Mouse (Mus musculus) small intestine, adult 2 months (tissue): ENCODE measurements around the gene Zfp275. TPM values are rescaled to one million over a fixed set of nuclear protein-coding genes. Genes with fewer than 3 reads are reported as not detected.
"Not testable (repeated sequence)": the region's sequence is repeated elsewhere in the genome, so short reads cannot be mapped to it uniquely, and the experiment has no call there.

ENCODE experiments used
- H3K27ac ChIP-seq: fragments of 200-500 bp; 2 replicates; pipeline ENCODE4 v1.5.1; 2012; ENCODE audit warnings: low read depth, low read length, control low read depth, inconsistent platforms; ENCODE audit not compliant: insufficient read depth
- H3K27me3 ChIP-seq: fragments of 200-500 bp; 2 replicates; pipeline ENCODE4 v1.6.1; 2012; ENCODE audit warnings: mild to moderate bottlenecking, moderate library complexity, low read length, inconsistent platforms; ENCODE audit not compliant: control insufficient read depth, insufficient read depth
- H3K36me3 ChIP-seq: fragments of 200-500 bp; 2 replicates; pipeline ENCODE4 v1.6.1; 2012; ENCODE audit warnings: mild to moderate bottlenecking, low read length, control low read depth, inconsistent platforms; ENCODE audit not compliant: control insufficient read depth, insufficient read depth
- H3K4me1 ChIP-seq: fragments of 200-500 bp; 2 replicates; pipeline ENCODE4 v1.6.1; 2012; ENCODE audit warnings: low read length, inconsistent platforms, mixed read lengths; ENCODE audit not compliant: control insufficient read depth, insufficient read depth, insufficient read length
- H3K4me3 ChIP-seq: fragments of 200-500 bp; 2 replicates; pipeline ENCODE4 v1.5.1; 2012; ENCODE audit warnings: low read depth, mild to moderate bottlenecking, control low read depth, inconsistent platforms, low read length, moderate library complexity
- CTCF ChIP-seq: fragments of 200-500 bp; IDR thresholded peaks from 2 replicates; pipeline ENCODE4 v1.5.1; 2012; ENCODE audit warnings: low read depth, mild to moderate bottlenecking, control low read depth, inconsistent platforms, low read length, moderate library complexity, mixed read lengths; ENCODE audit not compliant: insufficient replicate concordance, insufficient read length; ENCODE audit errors: extremely low read depth
- POLR2A ChIP-seq: fragments of 200-500 bp; IDR thresholded peaks from 2 replicates; pipeline ENCODE4 v1.6.1; 2012; ENCODE audit warnings: low read depth, mild to moderate bottlenecking, control low read depth, inconsistent platforms, low read length, moderate library complexity
- WGBS: fragments of 180-500 bp; shearing (Covaris S2); methylation state at CpG from one replicate; pipeline ENCODE4 v1.1.7; 2018; 5-methylcytosine and 5-hydroxymethylcytosine counted together
- polyA plus RNA-seq: library from polyadenylated mRNA; depleted of rRNA; stranded (reverse); fragments of >200 nt; gene quantifications from 2 replicates; pipeline ENCODE4 v1.2.3, GENCODE M21; 2012; rRNA removed

Gene Zfp275
- polyA plus RNA-seq, result 2.1 and 2.2 TPM in 2 replicates

GRCm38 (mm10) chrX:73342483-73342895 lies at the start of gene Zfp275:
Gene Zfp275 (plus strand): TSS chrX:73342621.
- WGBS, result 15% methylated on average over 36 of the region's 37 CpGs
- Histone ChIP-seq H3K36me3 (no peaks in the 10 kb centered on the region), H3K4me3 (peak within 1 kb of the TSS; percentile 93), H3K27me3 (no peaks in the 10 kb centered on the region), H3K4me1 (no peaks in the 10 kb centered on the region), H3K27ac (peak within 1 kb of the TSS; percentile 53)
- no peak for TF ChIP-seq CTCF
- peak; percentile 33; the same call in 1 of the 2 replicates for TF ChIP-seq POLR2A

- not testable (repeated sequence) for H3K4me1 ChIP-seq, H3K36me3 ChIP-seq, H3K27ac ChIP-seq, H3K27me3 ChIP-seq, H3K4me3 ChIP-seq
- WGBS, result 89% methylated on average over 16 of the region's 17 CpGs
These were observed 49.5 kb upstream of the Zfp275 start, which contains the start of the genes Xlr5a and Xlr5c for GRCm38 (mm10) chrX:73292876-73293275. Gene Xlr5a (minus strand): TSS chrX:73292976. Gene Xlr5c (minus strand): TSS chrX:73292976.

GRCm38 (mm10) chrX:73295745-73296144 lies 46.7 kb upstream of the Zfp275 start:
- not testable (repeated sequence) for H3K27ac ChIP-seq, H3K27me3 ChIP-seq, H3K4me3 ChIP-seq, H3K4me1 ChIP-seq, H3K36me3 ChIP-seq
- WGBS, result 30% methylated on average over 10 of the region's 10 CpGs

GRCm38 (mm10) chrX:73312522-73312921 lies 29.9 kb upstream of the Zfp275 start:
- no peaks in the 10 kb centered on the region for H3K4me1 ChIP-seq
- H3K27me3 ChIP-seq, result no peaks in the 10 kb centered on the region
- H3K4me3 ChIP-seq, result no peak overlapping the region
- H3K27ac ChIP-seq, result no peak overlapping the region
- WGBS, result 28% methylated on average over 3 of the region's 3 CpGs
- H3K36me3 ChIP-seq, result no peaks in the 10 kb centered on the region
- no peak for TF ChIP-seq POLR2A
- no peak for TF ChIP-seq CTCF

- WGBS, result 67% methylated on average over 3 of the region's 3 CpGs
- TF ChIP-seq POLR2A, result no peak
- TF ChIP-seq CTCF, result no peak
These were observed 21.4 kb upstream of the Zfp275 start for GRCm38 (mm10) chrX:73321029-73321428.

GRCm38 (mm10) chrX:73327215-73327614 lies 15.2 kb upstream of the Zfp275 start:
- Histone ChIP-seq H3K27me3 (no peaks in the 10 kb centered on the region), H3K27ac (no peak overlapping the region), H3K36me3 (no peaks in the 10 kb centered on the region), H3K4me3 (no peak overlapping the region), H3K4me1 (no peaks in the 10 kb centered on the region)
- TF ChIP-seq CTCF, result no peak
- no peak for TF ChIP-seq POLR2A
- 63% methylated on average over 2 of the region's 2 CpGs for WGBS

More at GRCm38 (mm10) chrX:73321029-73321428, 21.4 kb upstream of the Zfp275 start:
- Histone ChIP-seq H3K4me1 (no peaks in the 10 kb centered on the region), H3K36me3 (no peaks in the 10 kb centered on the region), H3K27me3 (no peaks in the 10 kb centered on the region), H3K4me3 (no peak overlapping the region), H3K27ac (no peak overlapping the region)

- TF ChIP-seq POLR2A, result no peak
- no peak for TF ChIP-seq CTCF
- no peaks in the 10 kb centered on the region for H3K4me1 ChIP-seq
- no peaks in the 10 kb centered on the region for H3K27me3 ChIP-seq
- H3K27ac ChIP-seq, result no peak overlapping the region
- no peak overlapping the region for H3K4me3 ChIP-seq
- H3K36me3 ChIP-seq, result no peaks in the 10 kb centered on the region
These were observed 8.9 kb upstream of the Zfp275 start for GRCm38 (mm10) chrX:73333548-73333947.

- no peaks in the 10 kb centered on the region for H3K27me3 ChIP-seq
- no peaks in the 10 kb centered on the region for H3K36me3 ChIP-seq
- TF ChIP-seq CTCF (no peak), POLR2A (no peak)
- no peak within 1 kb of the TSS for H3K27ac ChIP-seq
- 89% methylated on average over 4 of the region's 4 CpGs for WGBS
- H3K4me3 ChIP-seq, result no peak within 1 kb of the TSS
- no peaks in the 10 kb centered on the region for H3K4me1 ChIP-seq
These were observed 5.7 kb upstream of the Zfp275 start, which contains the start of gene Gm45015 for GRCm38 (mm10) chrX:73336740-73337139. Gene Gm45015 (minus strand): TSS chrX:73336840.
